Mouse (Mus musculus): Measurements from ENCODE around the gene Fgfr2.

- TF ChIP-seq POLR2A (IDR thresholded peaks at IDR 0.05; ENCODE audit: control insufficient read depth, low read depth, low read length): no peak
- TF ChIP-seq CTCF (IDR thresholded peaks at IDR 0.05; ENCODE audit: control insufficient read depth, insufficient read depth, insufficient replicate concordance, low read depth, low read length): no peak
Observed at GRCm38 (mm10) chr7:131542115-131542871, 1580.9 kb downstream of the Fgfr2 start, which contains the start of gene Hmx3.
